Mouse (Mus musculus) kidney, adult 2 months (tissue): ENCODE data around the gene Fxyd2.

ENCODE experiments used
- CTCF ChIP-seq: fragments of 200-500 bp; conservative IDR thresholded peaks from 2 replicates; pipeline ENCODE4 v1.5.1; 2011; ENCODE audit warnings: low read depth, mild to moderate bottlenecking, control low read depth, low read length, moderate library complexity, mixed read lengths; ENCODE audit not compliant: insufficient read depth, insufficient read length
- POLR2A ChIP-seq: fragments of 200-500 bp; IDR thresholded peaks from one replicate; pipeline ENCODE4 v1.6.1; 2011; ENCODE audit warnings: low read depth, low read length, control low read depth

- TF ChIP-seq CTCF, result no peak
- no peak for TF ChIP-seq POLR2A
Measured at GRCm38 (mm10) chr9:45374988-45375502, 24.4 kb upstream of the Fxyd2 start.
